Mouse (Mus musculus) limb, embryonic 13.5 days (tissue): ENCODE results near the gene Palmd. TPM values are rescaled to one million over a fixed set of nuclear protein-coding genes. Genes with fewer than 3 reads are reported as not detected.

Experiments used
- ATAC-seq: fragments of 200-750 bp; cut with Nextera tagmentation; 2 replicates; pipeline ENCODE4 v1.8.0; 2017; ENCODE audit warnings: low read depth, moderate number of reproducible peaks, moderate TSS enrichment; ENCODE audit not compliant: low FRiP score
- H3K27ac ChIP-seq: fragments of 300-500 bp; sonication (generic); 2 replicates; pipeline ENCODE4 v1.5.1; 2015; ENCODE audit warnings: inconsistent platforms, mild to moderate bottlenecking, moderate library complexity
- H3K27me3 ChIP-seq: fragments of 300-500 bp; sonication (generic); 2 replicates; pipeline ENCODE4 v1.6.1; 2015; ENCODE audit warnings: mild to moderate bottlenecking, inconsistent platforms
- H3K36me3 ChIP-seq: fragments of 300-500 bp; sonication (generic); 2 replicates; pipeline ENCODE4 v1.6.1; 2015; ENCODE audit warnings: inconsistent platforms, mild to moderate bottlenecking, moderate library complexity
- H3K4me1 ChIP-seq: fragments of 300-500 bp; sonication (generic); 2 replicates; pipeline ENCODE4 v1.6.1; 2015; ENCODE audit warnings: inconsistent platforms
- H3K4me2 ChIP-seq: fragments of 300-500 bp; sonication (generic); replicated peaks from 2 replicates; pipeline ENCODE4 v1.6.1; 2015; ENCODE audit warnings: inconsistent platforms, mild to moderate bottlenecking, moderate library complexity
- H3K4me3 ChIP-seq: fragments of 300-500 bp; sonication (generic); 2 replicates; pipeline ENCODE4 v1.5.1; 2015; ENCODE audit warnings: moderate library complexity, mild to moderate bottlenecking, inconsistent platforms
- H3K9ac ChIP-seq: fragments of 300-500 bp; sonication (generic); 2 replicates; pipeline ENCODE4 v1.6.1; 2015; ENCODE audit warnings: mild to moderate bottlenecking, inconsistent platforms
- H3K9me3 ChIP-seq: fragments of 300-500 bp; sonication (generic); 2 replicates; pipeline ENCODE4 v1.6.1; 2016; ENCODE audit warnings: inconsistent platforms
- WGBS: fragments of 180-500 bp; shearing (Covaris S2); methylation state at CpG from one replicate; pipeline ENCODE4 v1.1.7; 2015; 5-methylcytosine and 5-hydroxymethylcytosine counted together
- polyA plus RNA-seq: library from polyadenylated mRNA; unstranded; fragments of >200 nt; fragmentation: Nextera tagmentation; extraction: Ambion mirVana; gene quantifications from 2 replicates; pipeline ENCODE4 v1.2.1, GENCODE M21; 2015

Gene Palmd
- 17.1 and 18.3 TPM in 2 replicates for polyA plus RNA-seq

GRCm38 (mm10) chr3:116968540-116968997 is at the start of gene Palmd:
TSS of gene Palmd (minus strand) at chr3:116968987.
- H3K4me1 ChIP-seq, result peaks cover 10% of the 10 kb centered on the region; the same call in 1 of the 2 replicates
- no peaks in the 10 kb centered on the region for H3K27me3 ChIP-seq
- peak within 1 kb of the TSS; percentile 49 for H3K27ac ChIP-seq
- H3K4me3 ChIP-seq, result peak within 1 kb of the TSS; percentile 45
- H3K4me2 ChIP-seq, result peak within 1 kb of the TSS; percentile 70
- 4% methylated on average over 17 of the region's 17 CpGs for WGBS
- peak; percentile 77 for ATAC-seq
- H3K9ac ChIP-seq, result peak within 1 kb of the TSS; percentile 56
- no peaks in the 10 kb centered on the region for H3K9me3 ChIP-seq
- no peaks in the 10 kb centered on the region for H3K36me3 ChIP-seq

GRCm38 (mm10) chr3:117010182-117010581 is 41.4 kb upstream of the Palmd start:
- 67% methylated on average over 6 of the region's 6 CpGs for WGBS
- Histone ChIP-seq H3K27ac (no peak overlapping the region), H3K9ac (no peak overlapping the region), H3K4me2 (no peak overlapping the region), H3K27me3 (no peaks in the 10 kb centered on the region), H3K36me3 (no peaks in the 10 kb centered on the region), H3K4me3 (no peak overlapping the region), H3K9me3 (no peaks in the 10 kb centered on the region), H3K4me1 (no peaks in the 10 kb centered on the region)
- ATAC-seq, result no peak

GRCm38 (mm10) chr3:117007340-117007739 is 38.6 kb upstream of the Palmd start:
- Histone ChIP-seq H3K9ac (no peak overlapping the region), H3K27ac (no peak overlapping the region), H3K4me1 (peaks cover 4% of the 10 kb centered on the region; the same call in 1 of the 2 replicates), H3K36me3 (no peaks in the 10 kb centered on the region), H3K9me3 (no peaks in the 10 kb centered on the region), H3K27me3 (no peaks in the 10 kb centered on the region), H3K4me2 (no peak overlapping the region), H3K4me3 (no peak overlapping the region)
- no peak for ATAC-seq
- WGBS, result 66% methylated on average over 6 of the region's 6 CpGs

- no peaks in the 10 kb centered on the region for H3K36me3 ChIP-seq
- no peak overlapping the region for H3K27ac ChIP-seq
- H3K9me3 ChIP-seq, result no peaks in the 10 kb centered on the region
- 92% methylated on average over 3 of the region's 3 CpGs for WGBS
- no peak for ATAC-seq
- no peak overlapping the region for H3K4me2 ChIP-seq
- no peak overlapping the region for H3K4me3 ChIP-seq
- H3K9ac ChIP-seq, result no peak overlapping the region
- H3K27me3 ChIP-seq, result 0 out of 2 replicates have a peak, but pooled peaks cover 6% of the 10 kb centered on the region
- peaks cover 11% of the 10 kb centered on the region for H3K4me1 ChIP-seq
These were observed 37.8 kb upstream of the Palmd start for GRCm38 (mm10) chr3:117006636-117007035.

DNA sequence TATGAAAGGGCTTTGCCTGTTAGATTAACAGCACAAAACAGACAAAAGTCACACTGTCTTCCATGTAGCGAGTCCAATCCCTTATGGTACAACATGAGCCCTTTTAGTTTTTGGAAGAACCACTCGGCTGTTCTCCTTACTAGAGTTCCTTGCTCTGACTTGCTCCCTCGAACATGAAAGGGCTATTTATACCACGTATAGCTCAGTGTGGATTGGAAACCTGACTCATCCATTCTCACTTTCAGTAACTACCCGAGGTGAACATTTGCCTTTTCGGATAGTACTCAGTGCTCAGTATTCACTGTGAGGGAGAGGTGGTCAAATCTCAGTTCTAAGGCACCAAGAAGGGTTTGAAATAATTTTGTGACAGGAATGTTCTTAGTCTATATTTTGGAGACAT is 34.6 kb upstream of the Palmd start:
- no peak for ATAC-seq
- Histone ChIP-seq H3K9ac (no peak overlapping the region), H3K9me3 (no peaks in the 10 kb centered on the region), H3K27me3 (0 out of 2 replicates have a peak, but pooled peaks cover 7% of the 10 kb centered on the region), H3K27ac (no peak overlapping the region), H3K4me1 (peaks cover 23% of the 10 kb centered on the region), H3K4me3 (no peak overlapping the region), H3K36me3 (no peaks in the 10 kb centered on the region), H3K4me2 (no peak overlapping the region)
- 70% methylated on average over 6 of the region's 6 CpGs for WGBS

GRCm38 (mm10) chr3:117001686-117002485 is 33.1 kb upstream of the Palmd start:
- Histone ChIP-seq H3K4me3 (no peak overlapping the region), H3K4me1 (peaks cover 23% of the 10 kb centered on the region), H3K27ac (no peak overlapping the region), H3K9ac (no peak overlapping the region), H3K9me3 (no peaks in the 10 kb centered on the region), H3K27me3 (0 out of 2 replicates have a peak, but pooled peaks cover 7% of the 10 kb centered on the region), H3K4me2 (no peak overlapping the region), H3K36me3 (no peaks in the 10 kb centered on the region)
- WGBS, result 37% methylated on average over 9 of the region's 9 CpGs
- ATAC-seq, result peak; percentile 64

GRCm38 (mm10) chr3:116993011-116993410 is 24.2 kb upstream of the Palmd start:
- ATAC-seq, result no peak
- H3K4me2 ChIP-seq, result no peak overlapping the region
- no peaks in the 10 kb centered on the region for H3K9me3 ChIP-seq
- no peak overlapping the region for H3K9ac ChIP-seq
- H3K4me3 ChIP-seq, result no peak overlapping the region
- 81% methylated on average over 2 of the region's 2 CpGs for WGBS
- H3K4me1 ChIP-seq, result no peaks in the 10 kb centered on the region
- no peaks in the 10 kb centered on the region for H3K36me3 ChIP-seq
- H3K27me3 ChIP-seq, result no peaks in the 10 kb centered on the region
- H3K27ac ChIP-seq, result no peak overlapping the region

DNA sequence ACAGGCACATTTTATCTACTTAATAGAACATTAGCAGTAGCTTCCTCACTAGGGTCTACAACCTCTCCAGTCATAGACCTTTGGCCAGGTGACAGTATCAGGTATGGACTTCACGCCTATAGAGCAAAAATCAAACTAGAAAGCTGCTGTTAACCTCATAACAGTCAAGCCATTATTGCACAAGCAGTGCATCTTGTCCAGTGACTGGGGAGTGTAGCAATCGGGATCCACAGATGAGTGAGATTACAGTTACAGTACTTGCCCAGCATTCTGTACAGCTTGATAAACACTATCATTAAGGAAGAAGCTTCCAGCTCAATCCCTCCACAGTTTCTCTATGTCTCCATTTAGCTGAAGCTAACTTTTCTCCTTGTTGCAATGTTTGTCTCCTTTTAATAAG is 22.4 kb upstream of the Palmd start:
- 84% methylated on average over 2 of the region's 2 CpGs for WGBS
- no peaks in the 10 kb centered on the region for H3K4me1 ChIP-seq

DNA sequence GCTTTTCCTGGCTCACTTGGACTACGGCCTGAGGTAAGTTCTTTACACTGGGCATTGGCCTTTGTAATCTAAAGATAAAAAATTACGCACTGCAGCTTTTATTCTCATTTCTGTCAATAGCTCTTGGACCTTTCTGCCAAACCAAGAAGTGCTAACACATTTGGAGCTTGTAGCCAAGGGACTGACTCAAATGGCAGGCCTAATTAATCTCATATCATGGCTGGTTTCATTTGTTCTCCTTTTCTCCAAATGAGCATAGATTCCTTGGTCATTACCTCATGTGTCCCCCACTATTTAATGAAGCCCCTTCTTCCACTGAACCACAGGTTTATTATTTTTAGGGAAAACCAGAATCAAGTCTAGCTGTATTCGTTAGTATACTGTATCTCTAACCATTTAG is 19.4 kb upstream of the Palmd start:
- no peak for ATAC-seq
- 90% methylated on average over 3 of the region's 3 CpGs for WGBS
- Histone ChIP-seq H3K4me2 (no peak overlapping the region), H3K9me3 (no peaks in the 10 kb centered on the region), H3K36me3 (no peaks in the 10 kb centered on the region), H3K27ac (no peak overlapping the region), H3K9ac (no peak overlapping the region), H3K27me3 (no peaks in the 10 kb centered on the region), H3K4me1 (0 out of 2 replicates have a peak, but pooled peaks cover 5% of the 10 kb centered on the region), H3K4me3 (no peak overlapping the region)

More for the DNA sequence above, 22.4 kb upstream of the Palmd start:
- no peak for ATAC-seq
- no peak overlapping the region for H3K27ac ChIP-seq
- no peak overlapping the region for H3K9ac ChIP-seq
- H3K4me3 ChIP-seq, result no peak overlapping the region
- no peaks in the 10 kb centered on the region for H3K27me3 ChIP-seq
- H3K4me2 ChIP-seq, result no peak overlapping the region
- no peaks in the 10 kb centered on the region for H3K9me3 ChIP-seq
- H3K36me3 ChIP-seq, result no peaks in the 10 kb centered on the region

DNA sequence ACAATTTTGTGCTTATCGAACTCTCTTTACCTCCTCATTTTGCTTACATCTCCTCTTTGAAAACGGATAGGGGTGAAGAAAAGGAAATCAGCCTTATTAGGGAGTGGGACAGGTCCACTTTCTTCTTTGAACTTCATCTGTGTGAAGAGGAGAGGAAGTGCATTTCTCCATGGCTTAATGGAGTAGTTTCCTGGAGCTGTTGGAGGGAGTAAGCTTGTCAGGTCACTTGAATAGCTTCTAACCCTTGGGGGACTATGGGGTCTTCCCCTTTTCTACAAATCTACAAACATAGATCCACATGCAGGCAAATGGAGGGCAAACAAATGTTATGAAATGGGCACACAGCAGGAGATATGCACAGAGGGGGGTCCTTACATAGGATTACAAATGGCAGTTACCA is 17.7 kb upstream of the Palmd start:
- 0 out of 2 replicates have a peak, but pooled peaks cover 5% of the 10 kb centered on the region for H3K4me1 ChIP-seq
- no peak overlapping the region for H3K9ac ChIP-seq
- no peak for ATAC-seq
- WGBS, result 53% methylated on average over 2 of the region's 2 CpGs
- no peak overlapping the region for H3K27ac ChIP-seq
- H3K4me2 ChIP-seq, result no peak overlapping the region
- H3K4me3 ChIP-seq, result no peak overlapping the region
- no peaks in the 10 kb centered on the region for H3K36me3 ChIP-seq
- H3K27me3 ChIP-seq, result no peaks in the 10 kb centered on the region
- H3K9me3 ChIP-seq, result no peaks in the 10 kb centered on the region

DNA sequence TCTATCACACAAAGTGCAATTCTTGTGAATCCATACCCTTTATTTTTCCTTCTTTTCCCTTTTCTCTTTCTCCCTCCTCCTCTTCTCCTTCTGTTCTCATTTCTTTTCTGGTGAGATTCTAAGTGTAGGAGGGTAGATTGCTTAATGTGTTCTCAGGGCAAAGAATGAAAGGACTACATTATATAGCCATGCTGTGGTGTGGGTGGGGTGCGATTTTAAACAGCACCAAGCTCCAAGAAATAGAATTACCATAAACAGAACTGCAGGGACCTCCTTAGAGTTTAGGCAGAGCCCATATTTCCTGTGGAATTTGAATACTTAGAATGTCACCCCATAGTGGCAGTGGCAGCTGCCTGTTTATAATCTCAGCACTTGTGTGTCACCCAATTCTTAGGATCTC is 17.0 kb upstream of the Palmd start:
- Histone ChIP-seq H3K36me3 (no peaks in the 10 kb centered on the region), H3K4me3 (no peak overlapping the region), H3K27me3 (no peaks in the 10 kb centered on the region), H3K9ac (no peak overlapping the region), H3K4me2 (no peak overlapping the region), H3K9me3 (no peaks in the 10 kb centered on the region), H3K4me1 (0 out of 2 replicates have a peak, but pooled peaks cover 5% of the 10 kb centered on the region), H3K27ac (no peak overlapping the region)
- no peak for ATAC-seq
- 64% methylated on average over 1 of the region's 1 CpGs for WGBS

GRCm38 (mm10) chr3:116985042-116985455 is 16.3 kb upstream of the Palmd start:
- H3K4me1 ChIP-seq, result 0 out of 2 replicates have a peak, but pooled peaks cover 5% of the 10 kb centered on the region
- no peaks in the 10 kb centered on the region for H3K36me3 ChIP-seq
- no peak overlapping the region for H3K9ac ChIP-seq
- no peak overlapping the region for H3K4me3 ChIP-seq
- no peak overlapping the region for H3K27ac ChIP-seq
- H3K9me3 ChIP-seq, result no peaks in the 10 kb centered on the region
- H3K27me3 ChIP-seq, result no peaks in the 10 kb centered on the region
- peak; percentile 80; the same call in 1 of the 2 replicates for ATAC-seq
- H3K4me2 ChIP-seq, result no peak overlapping the region
- WGBS, result 28% methylated on average over 1 of the region's 1 CpGs
